In genomic region chr4:59340046-59340445, GRCm38 (mm10) we compare ENCODE assay signal across 14 mouse cellular contexts.
A peak's percentile ranks its signal among the peaks of the same experiment; 100 is the strongest.
DNase-seq lines count a peak whose midpoint lies in the region; ATAC-seq and TF ChIP-seq lines count a peak whose summit lies in the region.
"Had no signal": no experiment of that assay in that cellular context is flagged by ENCODE, and none has a peak within 500 bp of the region (broad histone marks: within the 10 kb centered on the region; RNA-seq: fewer than 3 reads in every experiment).

No protein-coding gene starts in this region.

- DNase-seq in heart, postnatal 0 days (ENCODE audit: low spot score): no peak
- no peak for DNase-seq in heart, postnatal 25 days (ENCODE audit: low spot score)
- DNase-seq in stomach, postnatal 0 days (ENCODE audit: low spot score): no peak
- peak; percentile 16 for DNase-seq in adipocyte (ENCODE audit: low spot score)
- DNase-seq in hindbrain, postnatal 0 days (ENCODE audit: low spot score): no peak

- no peak overlapping the region for H3K9ac ChIP-seq in heart, postnatal 0 days (replicated peaks; ENCODE audit: low read depth, low read length)
- H3K9ac ChIP-seq in stomach, embryonic 16.5 days (ENCODE audit: low read length): 0 out of 2 replicates have a peak overlapping the region, but pooled peaks have one; percentile 11
- no peak overlapping the region for H3K9ac ChIP-seq in stomach, postnatal 0 days (ENCODE audit: low read length)
- no peak overlapping the region for H3K9ac ChIP-seq in hindbrain, postnatal 0 days (replicated peaks; ENCODE audit: low read length)
- H3K9ac ChIP-seq: forebrain, embryonic 12.5 days; liver, embryonic 13.5 days; lung, embryonic 15.5 days had no signal

- no peak for TF ChIP-seq POLR2A in embryonic fibroblast, embryonic 13.5 days (IDR thresholded peaks at IDR 0.05; ENCODE audit: low read depth, low read length)

- no peaks in the 10 kb centered on the region for H3K36me3 ChIP-seq in heart, postnatal 0 days (replicated peaks; ENCODE audit: control insufficient read depth, insufficient read depth, low read length)
- no peaks in the 10 kb centered on the region for H3K36me3 ChIP-seq in stomach, embryonic 16.5 days (ENCODE audit: control insufficient read depth, insufficient read depth, low read length)
- no peaks in the 10 kb centered on the region for H3K36me3 ChIP-seq in stomach, postnatal 0 days (ENCODE audit: control insufficient read depth, insufficient read depth, low read length)
- H3K36me3 ChIP-seq in hindbrain, postnatal 0 days (ENCODE audit: insufficient read depth, low read length): no peaks in the 10 kb centered on the region
- H3K36me3 ChIP-seq: forebrain, embryonic 12.5 days; heart, embryonic 10.5 days; hindbrain, embryonic 10.5 days; lung, embryonic 15.5 days had no signal

- peaks cover 11% of the 10 kb centered on the region for H3K4me1 ChIP-seq in heart, postnatal 0 days (ENCODE audit: control insufficient read depth, insufficient read depth)
- H3K4me1 ChIP-seq in stomach, embryonic 16.5 days (ENCODE audit: control insufficient read depth, insufficient read depth, low read length): 0 out of 2 replicates have a peak, but pooled peaks cover 8% of the 10 kb centered on the region
- H3K4me1 ChIP-seq in stomach, postnatal 0 days (replicated peaks; ENCODE audit: control insufficient read depth, insufficient read depth): 0 out of 2 replicates have a peak, but pooled peaks cover 2% of the 10 kb centered on the region
- H3K4me1 ChIP-seq in embryonic fibroblast, embryonic 13.5 days (ENCODE audit: control insufficient read depth, insufficient read depth, low read length): peaks cover 4% of the 10 kb centered on the region; the same call in 1 of the 2 replicates
- H3K4me1 ChIP-seq in hindbrain, postnatal 0 days (ENCODE audit: insufficient read depth, low read length): no peaks in the 10 kb centered on the region
- H3K4me1 ChIP-seq: hindbrain, embryonic 10.5 days had no signal

- H3K27ac ChIP-seq in heart, postnatal 0 days (ENCODE audit: low read depth): peak overlapping the region; percentile 50; the same call in 1 of the 2 replicates
- H3K27ac ChIP-seq in stomach, embryonic 16.5 days (ENCODE audit: low read length): no peak overlapping the region
- H3K27ac ChIP-seq in stomach, postnatal 0 days (replicated peaks): no peak overlapping the region
- peak overlapping the region; percentile 30 for H3K27ac ChIP-seq in embryonic fibroblast, embryonic 13.5 days (ENCODE audit: insufficient read depth, low read length)
- H3K27ac ChIP-seq in hindbrain, postnatal 0 days: no peak overlapping the region
- H3K27ac ChIP-seq: forebrain, embryonic 12.5 days; heart, embryonic 10.5 days; hindbrain, embryonic 10.5 days; layer of hippocampus, adult 2 months; liver, embryonic 13.5 days; lung, embryonic 15.5 days had no signal

- no peak overlapping the region for H3K4me2 ChIP-seq in heart, postnatal 0 days (ENCODE audit: low read depth, low read length)
- no peak overlapping the region for H3K4me2 ChIP-seq in stomach, embryonic 16.5 days (ENCODE audit: low read depth, low read length)
- no peak overlapping the region for H3K4me2 ChIP-seq in stomach, postnatal 0 days (replicated peaks; ENCODE audit: low read depth)
- no peak overlapping the region for H3K4me2 ChIP-seq in hindbrain, postnatal 0 days (ENCODE audit: low read depth, low read length)
- H3K4me2 ChIP-seq: forebrain, embryonic 12.5 days; liver, embryonic 13.5 days; lung, embryonic 15.5 days had no signal

- TF ChIP-seq CTCF in heart, postnatal 0 days (IDR thresholded peaks at IDR 0.05; ENCODE audit: low read depth): no peak
- TF ChIP-seq CTCF in stomach, postnatal 0 days (IDR thresholded peaks at IDR 0.05; ENCODE audit: low read depth): no peak
- TF ChIP-seq CTCF in embryonic fibroblast, embryonic 13.5 days (IDR thresholded peaks at IDR 0.05; ENCODE audit: borderline replicate concordance, insufficient read depth, low read length): no peak
- TF ChIP-seq CTCF in hindbrain, postnatal 0 days (IDR thresholded peaks at IDR 0.05; ENCODE audit: low read depth): no peak

- no peaks in the 10 kb centered on the region for H3K27me3 ChIP-seq in heart, postnatal 0 days (ENCODE audit: control insufficient read depth, insufficient read depth, low read length)
- H3K27me3 ChIP-seq in stomach, embryonic 16.5 days (ENCODE audit: control insufficient read depth, insufficient read depth, low read length): no peaks in the 10 kb centered on the region
- H3K27me3 ChIP-seq in stomach, postnatal 0 days (ENCODE audit: control insufficient read depth, insufficient read depth, low read length): no peaks in the 10 kb centered on the region
- H3K27me3 ChIP-seq in hindbrain, postnatal 0 days (ENCODE audit: insufficient read depth, low read length): no peaks in the 10 kb centered on the region
- H3K27me3 ChIP-seq: forebrain, embryonic 12.5 days; liver, embryonic 13.5 days; lung, embryonic 15.5 days had no signal

- H3K4me3 ChIP-seq in heart, postnatal 0 days (ENCODE audit: low read depth, low read length): no peak overlapping the region
- H3K4me3 ChIP-seq in stomach, embryonic 16.5 days (replicated peaks; ENCODE audit: low read length): no peak overlapping the region
- H3K4me3 ChIP-seq in stomach, postnatal 0 days (ENCODE audit: low read depth, low read length): no peak overlapping the region
- no peak overlapping the region for H3K4me3 ChIP-seq in embryonic fibroblast, embryonic 13.5 days (ENCODE audit: insufficient read depth, low read length)
- H3K4me3 ChIP-seq in hindbrain, postnatal 0 days (ENCODE audit: low read length): no peak overlapping the region
- H3K4me3 ChIP-seq: forebrain, embryonic 12.5 days; heart, embryonic 10.5 days; hindbrain, embryonic 10.5 days; layer of hippocampus, adult 2 months; liver, embryonic 13.5 days; lung, embryonic 15.5 days had no signal

- no peak for TF ChIP-seq EP300 in heart, postnatal 0 days (IDR thresholded peaks at IDR 0.05; ENCODE audit: low read depth)
- TF ChIP-seq EP300 in stomach, postnatal 0 days (optimal IDR thresholded peaks at IDR 0.05): no peak

- H3K9me3 ChIP-seq in heart, postnatal 0 days (replicated peaks; ENCODE audit: control insufficient read depth, low read length): no peaks in the 10 kb centered on the region
- no peaks in the 10 kb centered on the region for H3K9me3 ChIP-seq in stomach, embryonic 16.5 days (replicated peaks; ENCODE audit: control insufficient read depth, low read length)
- no peaks in the 10 kb centered on the region for H3K9me3 ChIP-seq in stomach, postnatal 0 days (ENCODE audit: control insufficient read depth, low read length)
- no peaks in the 10 kb centered on the region for H3K9me3 ChIP-seq in hindbrain, postnatal 0 days (ENCODE audit: low read length)
- H3K9me3 ChIP-seq: forebrain, embryonic 12.5 days; G1E; heart, embryonic 10.5 days; hindbrain, embryonic 10.5 days; liver, embryonic 13.5 days; lung, embryonic 15.5 days had no signal

- 67% methylated on average over 5 of the region's 5 CpGs for WGBS in heart, postnatal 0 days
- WGBS in stomach, embryonic 16.5 days: 72% methylated on average over 5 of the region's 5 CpGs
- 50% methylated on average over 5 of the region's 5 CpGs for WGBS in stomach, postnatal 0 days
- WGBS in hindbrain, postnatal 0 days: 77% methylated on average over 5 of the region's 5 CpGs

- no peak for ATAC-seq in heart, postnatal 0 days (ENCODE audit: insufficient read depth, low read depth)
- ATAC-seq in stomach, embryonic 16.5 days (ENCODE audit: insufficient read depth, low FRiP score): no peak
- ATAC-seq in stomach, postnatal 0 days (ENCODE audit: low FRiP score, low TSS enrichment): no peak
- ATAC-seq in hindbrain, postnatal 0 days: no peak

- intact Hi-C loops in heart, postnatal 25 days (cut with DNase I): loop anchor here (1.0 to 2.0 kb wide), 2 partner anchors 153 to 244 kb away; no protein-coding TSS in a partner anchor

Comparison
In these comparisons a context has a peak if more than half of its experiments do, and no peak if none do; other contexts are left out.
1. H3K27ac ChIP-seq: peak in heart, postnatal 0 days (single experiment) and embryonic fibroblast, embryonic 13.5 days (single experiment); none in stomach, embryonic 16.5 days (single experiment), stomach, postnatal 0 days (single experiment) and hindbrain, postnatal 0 days (single experiment).